Mouse (Mus musculus) intestine, embryonic 15.5 days (tissue): ENCODE measurements at regions not wholly inside any gene's neighbourhood (a gene's known extent, or its start where the extent isn't known, plus 50 kb on each side); places are given as distances from the start of the nearest gene placed in this dataset.

Source experiments
- ATAC-seq: fragments of 200-750 bp; cut with Nextera tagmentation; 2 replicates; pipeline ENCODE4 v1.8.0; 2017; ENCODE audit warnings: moderate TSS enrichment, moderate library complexity
- H3K27ac ChIP-seq: fragments of 300-500 bp; sonication (generic); 2 replicates; pipeline ENCODE4 v1.5.1; 2015; ENCODE audit warnings: mild to moderate bottlenecking, inconsistent platforms
- H3K27me3 ChIP-seq: fragments of 300-500 bp; sonication (generic); replicated peaks from 2 replicates; pipeline ENCODE4 v1.6.1; 2015; ENCODE audit warnings: inconsistent platforms
- H3K36me3 ChIP-seq: fragments of 300-500 bp; sonication (generic); 2 replicates; pipeline ENCODE4 v1.6.1; 2015; ENCODE audit warnings: inconsistent platforms
- H3K4me1 ChIP-seq: fragments of 300-500 bp; sonication (generic); replicated peaks from 2 replicates; pipeline ENCODE4 v1.6.1; 2015; ENCODE audit warnings: inconsistent platforms
- H3K4me2 ChIP-seq: fragments of 300-500 bp; sonication (generic); replicated peaks from 2 replicates; pipeline ENCODE4 v1.6.1; 2015; ENCODE audit warnings: mild to moderate bottlenecking, inconsistent platforms
- H3K4me3 ChIP-seq: fragments of 300-500 bp; sonication (generic); replicated peaks from 2 replicates; pipeline ENCODE4 v1.5.1; 2015; ENCODE audit warnings: inconsistent platforms
- H3K9ac ChIP-seq: fragments of 300-500 bp; sonication (generic); 2 replicates; pipeline ENCODE4 v1.6.1; 2015; ENCODE audit warnings: inconsistent platforms
- H3K9me3 ChIP-seq: fragments of 300-500 bp; sonication (generic); 2 replicates; pipeline ENCODE4 v1.6.1; 2016; ENCODE audit warnings: inconsistent platforms
- WGBS: fragments of 180-500 bp; shearing (Covaris S2); methylation state at CpG from one replicate; pipeline ENCODE4 v1.1.7; 2015; 5-methylcytosine and 5-hydroxymethylcytosine counted together

- Histone ChIP-seq H3K4me3 (no peak overlapping the region), H3K9ac (no peak overlapping the region), H3K36me3 (no peaks in the 10 kb centered on the region), H3K4me2 (no peak overlapping the region), H3K9me3 (no peaks in the 10 kb centered on the region), H3K27ac (no peak overlapping the region), H3K27me3 (no peaks in the 10 kb centered on the region), H3K4me1 (no peaks in the 10 kb centered on the region)
- ATAC-seq: no peak
- 87% methylated on average over 2 of the region's 2 CpGs for WGBS
Observed at GRCm38 (mm10) chr3:35361086-35361485, 392.8 kb upstream of the Atp11b start.

GRCm38 (mm10) chr3:35365431-35365830, 388.5 kb upstream of the Atp11b start:
- no peaks in the 10 kb centered on the region for H3K27me3 ChIP-seq
- no peak overlapping the region for H3K27ac ChIP-seq
- H3K9me3 ChIP-seq: no peaks in the 10 kb centered on the region
- 57% methylated on average over 6 of the region's 6 CpGs for WGBS
- H3K36me3 ChIP-seq: no peaks in the 10 kb centered on the region
- peak; percentile 61 for ATAC-seq
- H3K9ac ChIP-seq: no peak overlapping the region
- H3K4me2 ChIP-seq: no peak overlapping the region
- H3K4me3 ChIP-seq: no peak overlapping the region
- H3K4me1 ChIP-seq: no peaks in the 10 kb centered on the region

GRCm38 (mm10) chr3:35372276-35372675, 381.6 kb upstream of the Atp11b start:
- Histone ChIP-seq H3K9me3 (no peaks in the 10 kb centered on the region), H3K36me3 (no peaks in the 10 kb centered on the region), H3K27me3 (no peaks in the 10 kb centered on the region), H3K9ac (no peak overlapping the region), H3K27ac (no peak overlapping the region), H3K4me2 (no peak overlapping the region), H3K4me1 (no peaks in the 10 kb centered on the region), H3K4me3 (no peak overlapping the region)
- ATAC-seq: no peak
- WGBS: 82% methylated on average over 1 of the region's 1 CpGs

DNA sequence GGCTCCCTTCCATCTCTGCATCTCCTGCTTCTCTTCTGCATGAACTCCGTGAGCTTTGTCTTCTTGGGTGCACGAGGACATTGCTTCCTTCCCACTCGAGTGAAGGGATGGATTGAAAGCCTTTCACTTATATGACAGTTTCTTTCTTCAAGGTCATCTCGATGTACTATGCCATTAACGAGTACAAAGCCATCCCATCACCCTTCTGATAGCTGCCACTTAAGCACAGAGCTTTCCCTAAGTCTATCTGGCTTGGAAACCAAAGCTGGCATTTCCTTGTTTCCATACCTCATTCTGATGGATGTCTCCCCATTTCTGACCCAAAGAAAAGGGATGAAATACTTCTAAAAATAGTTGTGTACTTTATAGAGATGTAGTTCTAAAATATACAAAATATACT, 366.5 kb upstream of the Atp11b start:
- H3K4me1 ChIP-seq: no peaks in the 10 kb centered on the region
- WGBS: 74% methylated on average over 5 of the region's 5 CpGs

GRCm38 (mm10) chr3:35392657-35393056, 361.2 kb upstream of the Atp11b start:
- Histone ChIP-seq H3K27ac (no peak overlapping the region), H3K9me3 (no peaks in the 10 kb centered on the region), H3K4me3 (no peak overlapping the region), H3K9ac (no peak overlapping the region), H3K4me2 (no peak overlapping the region), H3K4me1 (no peaks in the 10 kb centered on the region), H3K27me3 (no peaks in the 10 kb centered on the region), H3K36me3 (no peaks in the 10 kb centered on the region)
- no peak for ATAC-seq
- 88% methylated on average over 2 of the region's 2 CpGs for WGBS

More for the DNA sequence above, 366.5 kb upstream of the Atp11b start:
- Histone ChIP-seq H3K9me3 (no peaks in the 10 kb centered on the region), H3K36me3 (no peaks in the 10 kb centered on the region), H3K27ac (no peak overlapping the region), H3K4me2 (no peak overlapping the region), H3K27me3 (no peaks in the 10 kb centered on the region), H3K9ac (no peak overlapping the region), H3K4me3 (no peak overlapping the region)
- no peak for ATAC-seq

DNA sequence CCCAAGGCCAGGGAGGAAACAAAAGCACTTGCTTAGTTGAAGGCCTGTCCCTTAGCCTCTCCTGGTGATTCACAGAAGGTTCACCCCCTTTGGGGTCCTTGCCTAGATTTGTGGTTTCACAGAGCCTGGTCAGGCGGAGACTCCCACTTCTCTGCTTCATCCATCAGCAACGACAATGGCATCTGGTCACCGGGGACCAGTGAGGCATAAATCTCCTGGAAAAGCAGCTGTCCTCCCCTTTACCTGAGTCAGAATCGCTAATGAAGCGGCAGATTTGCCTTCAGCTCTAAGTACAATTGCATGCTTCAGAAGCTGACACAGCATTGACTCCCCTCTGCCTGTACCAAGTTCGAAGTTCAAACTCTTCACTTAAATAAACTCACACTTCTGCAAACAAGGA, 353.7 kb upstream of the Atp11b start:
- WGBS: 32% methylated on average over 6 of the region's 6 CpGs
- Histone ChIP-seq H3K27ac (no peak overlapping the region), H3K36me3 (no peaks in the 10 kb centered on the region), H3K4me1 (no peaks in the 10 kb centered on the region), H3K4me3 (no peak overlapping the region), H3K27me3 (no peaks in the 10 kb centered on the region), H3K9ac (no peak overlapping the region), H3K9me3 (no peaks in the 10 kb centered on the region), H3K4me2 (no peak overlapping the region)
- ATAC-seq: no peak

DNA sequence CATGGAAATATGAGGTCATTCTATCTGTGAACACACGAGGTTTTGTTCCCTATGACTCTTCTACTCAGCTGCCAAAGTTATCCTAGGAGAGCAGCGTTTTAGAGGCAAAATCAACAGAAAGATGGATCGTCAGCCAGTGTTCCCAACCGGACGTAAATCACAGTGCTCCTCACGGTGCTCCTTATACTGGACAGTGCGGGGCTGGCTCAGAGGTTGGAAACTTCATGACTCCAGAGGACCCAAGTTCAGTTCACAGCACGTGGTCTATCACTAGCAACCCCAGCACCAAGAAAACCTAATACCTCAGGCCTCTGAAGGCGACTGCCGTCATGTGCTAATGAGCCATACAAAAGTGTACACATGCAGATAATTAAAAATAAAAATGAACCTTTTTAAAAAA, 351.2 kb upstream of the Atp11b start:
- H3K4me3 ChIP-seq: no peak overlapping the region
- H3K27me3 ChIP-seq: no peaks in the 10 kb centered on the region
- ATAC-seq: no peak
- no peak overlapping the region for H3K4me2 ChIP-seq
- no peaks in the 10 kb centered on the region for H3K36me3 ChIP-seq
- no peak overlapping the region for H3K9ac ChIP-seq
- no peaks in the 10 kb centered on the region for H3K4me1 ChIP-seq
- no peak overlapping the region for H3K27ac ChIP-seq
- 84% methylated on average over 10 of the region's 10 CpGs for WGBS
- no peaks in the 10 kb centered on the region for H3K9me3 ChIP-seq

GRCm38 (mm10) chr3:35403952-35404351, 350.0 kb upstream of the Atp11b start:
- Histone ChIP-seq H3K4me2 (no peak overlapping the region), H3K36me3 (no peaks in the 10 kb centered on the region), H3K27ac (no peak overlapping the region), H3K9me3 (no peaks in the 10 kb centered on the region), H3K4me3 (no peak overlapping the region), H3K9ac (no peak overlapping the region), H3K4me1 (no peaks in the 10 kb centered on the region), H3K27me3 (no peaks in the 10 kb centered on the region)
- 86% methylated on average over 5 of the region's 5 CpGs for WGBS
- ATAC-seq: no peak

DNA sequence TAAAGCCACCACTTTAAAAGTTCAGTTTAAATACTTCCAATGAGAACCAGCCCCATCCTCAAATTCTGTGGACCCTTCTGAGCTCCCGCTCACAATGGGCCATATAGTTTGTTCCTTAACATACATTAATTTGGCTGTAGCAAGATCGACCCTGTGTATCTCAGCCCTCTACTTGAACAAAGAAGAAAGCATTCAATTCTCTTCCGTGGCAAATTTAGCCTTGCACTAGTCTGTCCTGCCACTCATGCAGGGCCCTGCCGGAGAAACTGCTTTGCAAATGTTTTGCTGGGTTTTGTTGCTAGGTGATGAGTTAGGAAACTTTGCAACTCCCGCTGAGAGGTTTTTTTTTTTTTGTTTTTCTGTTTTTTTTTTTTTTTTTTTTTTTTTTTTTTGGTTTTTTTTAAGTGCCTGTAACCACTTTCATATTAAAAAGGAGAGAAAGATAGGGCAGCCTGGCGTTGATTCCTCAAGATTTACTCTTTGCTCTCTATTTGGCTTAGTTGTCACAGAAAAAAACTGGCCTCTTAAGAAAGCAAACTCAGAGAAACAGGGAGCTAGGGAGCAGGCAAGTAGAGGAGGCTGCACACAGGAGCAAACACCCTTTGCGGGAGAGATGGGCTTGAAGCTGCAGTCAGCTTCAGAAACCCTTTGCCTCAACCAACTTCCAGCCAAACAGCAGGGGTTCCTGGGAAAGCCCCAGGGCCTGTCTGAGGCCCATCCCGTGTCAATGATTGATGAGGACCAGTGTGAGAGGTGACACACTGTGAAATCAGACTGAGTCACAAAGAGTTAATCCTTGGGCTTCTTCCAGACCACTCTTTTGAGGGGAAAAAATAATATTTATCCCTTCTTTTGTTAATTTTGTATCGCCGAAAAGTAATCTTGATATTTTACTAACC, 349.2 kb upstream of the Atp11b start:
- no peaks in the 10 kb centered on the region for H3K36me3 ChIP-seq
- ATAC-seq: no peak
- H3K4me1 ChIP-seq: no peaks in the 10 kb centered on the region
- no peak overlapping the region for H3K9ac ChIP-seq
- H3K4me2 ChIP-seq: no peak overlapping the region
- no peak overlapping the region for H3K4me3 ChIP-seq
- WGBS: 22% methylated on average over 10 of the region's 10 CpGs
- H3K9me3 ChIP-seq: no peaks in the 10 kb centered on the region
- no peak overlapping the region for H3K27ac ChIP-seq
- no peaks in the 10 kb centered on the region for H3K27me3 ChIP-seq

DNA sequence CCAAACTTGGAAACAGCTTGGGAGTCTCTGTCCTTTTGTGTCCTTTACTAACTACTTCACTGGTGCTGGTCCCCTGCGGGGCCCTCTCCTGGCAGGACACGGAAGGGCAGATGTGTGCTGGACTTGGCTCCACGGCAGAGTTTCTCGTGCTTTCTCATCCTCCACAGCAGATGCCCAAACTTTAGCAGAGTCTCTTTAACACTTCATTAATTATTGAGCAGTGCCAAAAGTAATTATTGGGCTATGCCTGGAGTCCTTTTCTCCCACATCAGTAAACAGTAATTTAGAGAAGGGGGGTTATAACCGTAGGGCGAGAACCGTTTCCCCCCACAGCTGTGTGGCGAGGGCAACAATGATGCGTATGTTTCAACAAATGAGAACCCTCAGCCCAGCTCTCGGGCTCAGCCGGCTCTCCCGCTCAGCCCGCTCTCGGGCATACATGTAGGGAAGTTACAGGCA, 348.3 kb upstream of the Atp11b start:
- 66% methylated on average over 14 of the region's 14 CpGs for WGBS
- H3K4me2 ChIP-seq: no peak overlapping the region
- H3K9ac ChIP-seq: no peak overlapping the region
- H3K4me1 ChIP-seq: no peaks in the 10 kb centered on the region
- H3K27ac ChIP-seq: no peak overlapping the region
- H3K9me3 ChIP-seq: no peaks in the 10 kb centered on the region
- no peaks in the 10 kb centered on the region for H3K27me3 ChIP-seq
- H3K4me3 ChIP-seq: no peak overlapping the region
- no peak for ATAC-seq
- H3K36me3 ChIP-seq: no peaks in the 10 kb centered on the region

DNA sequence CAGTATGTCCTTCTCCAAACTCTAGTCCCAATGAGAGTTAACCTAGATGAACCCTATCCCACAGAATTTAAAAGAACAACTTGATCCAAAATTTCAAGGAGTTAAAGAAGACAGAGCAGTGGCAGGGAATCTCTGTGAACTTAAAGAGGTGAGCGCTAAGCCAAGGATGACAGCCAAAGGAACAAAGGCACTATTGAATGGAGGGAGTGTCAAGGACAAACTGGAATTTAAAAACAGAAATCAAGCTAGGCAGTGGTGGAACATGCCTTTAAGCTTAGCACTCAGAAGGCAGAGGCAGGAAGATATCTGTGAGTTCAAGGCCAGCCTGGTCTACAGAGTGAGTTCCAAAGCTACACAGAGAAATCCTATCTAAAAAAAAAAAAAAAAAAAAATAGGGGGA, 316.2 kb upstream of the Atp11b start:
- Histone ChIP-seq H3K36me3 (no peaks in the 10 kb centered on the region), H3K4me1 (no peaks in the 10 kb centered on the region), H3K9me3 (no peaks in the 10 kb centered on the region), H3K4me2 (no peak overlapping the region), H3K27me3 (no peaks in the 10 kb centered on the region), H3K27ac (no peak overlapping the region), H3K9ac (no peak overlapping the region), H3K4me3 (no peak overlapping the region)
- WGBS: 97% methylated on average over 1 of the region's 1 CpGs
- no peak for ATAC-seq

DNA sequence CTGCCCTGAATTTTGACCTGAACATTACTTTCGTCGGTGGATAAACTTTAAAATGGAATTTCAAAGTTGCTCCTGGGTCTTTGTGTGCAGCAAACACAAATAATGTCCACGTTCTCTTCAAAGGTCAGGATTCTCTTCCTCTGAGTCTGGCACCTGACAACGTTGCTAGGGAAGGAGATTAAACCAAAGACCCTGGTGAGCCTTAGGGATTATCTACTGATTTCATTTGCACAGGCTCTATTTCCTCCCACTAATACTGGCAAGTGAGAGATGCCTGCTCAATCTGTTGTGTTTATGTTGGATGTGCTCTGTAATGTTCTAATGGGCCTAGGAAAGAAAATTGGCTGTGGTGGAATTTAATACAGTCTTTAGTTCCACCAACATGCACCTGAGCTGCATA, 291.0 kb upstream of the Atp11b start:
- WGBS: 37% methylated on average over 4 of the region's 4 CpGs
- no peaks in the 10 kb centered on the region for H3K27me3 ChIP-seq
- H3K36me3 ChIP-seq: no peaks in the 10 kb centered on the region
- no peaks in the 10 kb centered on the region for H3K9me3 ChIP-seq
- H3K27ac ChIP-seq: no peak overlapping the region
- H3K4me1 ChIP-seq: no peaks in the 10 kb centered on the region
- no peak overlapping the region for H3K4me2 ChIP-seq
- no peak for ATAC-seq
- no peak overlapping the region for H3K4me3 ChIP-seq
- H3K9ac ChIP-seq: no peak overlapping the region

- Histone ChIP-seq H3K27me3 (no peaks in the 10 kb centered on the region), H3K4me2 (no peak overlapping the region), H3K36me3 (no peaks in the 10 kb centered on the region), H3K27ac (no peak overlapping the region), H3K4me3 (no peak overlapping the region), H3K9me3 (no peaks in the 10 kb centered on the region), H3K9ac (no peak overlapping the region), H3K4me1 (no peaks in the 10 kb centered on the region)
- ATAC-seq: no peak
- 75% methylated on average over 11 of the region's 11 CpGs for WGBS
Observed at GRCm38 (mm10) chr3:35464212-35464911, 289.5 kb upstream of the Atp11b start.
